In genomic region chr2:160742161-160742609, GRCm38 (mm10) we compare ENCODE assay signal across 9 mouse cellular contexts. TPM values are rescaled to one million over a fixed set of nuclear protein-coding genes. Genes with fewer than 3 reads are reported as not detected.
A peak's percentile ranks its signal among the peaks of the same experiment; 100 is the strongest.
DNase-seq lines count a peak whose midpoint lies in the region; ATAC-seq and TF ChIP-seq lines count a peak whose summit lies in the region.
"Had no signal": no experiment of that assay in that cellular context is flagged by ENCODE, and none has a peak within 500 bp of the region (broad histone marks: within the 10 kb centered on the region; RNA-seq: fewer than 3 reads in every experiment).

No protein-coding gene starts in this region.

- no peak overlapping the region for H3K4me3 ChIP-seq in liver, adult 2 months (ENCODE audit: insufficient read depth, low read depth, low read length)
- H3K4me3 ChIP-seq: midbrain, embryonic 10.5 days had no signal

- no peak overlapping the region; the same call in 1 of the 2 replicates for H3K9ac ChIP-seq in liver, adult 2 months (ENCODE audit: low read depth, low read length)

- no peak for TF ChIP-seq POLR2A in liver, adult 2 months (IDR thresholded peaks at IDR 0.05; ENCODE audit: extremely low read depth, insufficient read depth, low read length)

- DNase-seq in adrenal gland, postnatal 25 days = peak; percentile 3
- DNase-seq in adrenal gland, adult 8-10 months = no peak
- DNase-seq in liver, adult 2 months (ENCODE audit: extremely low read depth, low read depth, low spot score) = no peak
- DNase-seq in liver = no peak

- peaks cover 49% of the 10 kb centered on the region for H3K79me2 ChIP-seq in liver, adult 2 months (ENCODE audit: control insufficient read depth, insufficient read depth, low read length)

- peaks cover 53% of the 10 kb centered on the region for H3K4me1 ChIP-seq in liver, adult 2 months (ENCODE audit: control insufficient read depth, insufficient read depth, low read length)

- no peaks in the 10 kb centered on the region for H3K27me3 ChIP-seq in liver, adult 2 months (ENCODE audit: control insufficient read depth, insufficient read depth, low read length)

- 37% methylated on average over 1 of the region's 1 CpGs for WGBS in liver, adult 2 months

- 0 out of 2 replicates have a peak, but pooled peaks have one; percentile 7 for ATAC-seq in granulocyte monocyte progenitor cell, adult 5-6 weeks (replicated peaks; ENCODE audit: poor library complexity, severe bottlenecking)
- ATAC-seq in neutrophil, adult 5-6 weeks (ENCODE audit: extremely low read depth, insufficient number of reproducible peaks, low FRiP score, poor library complexity, severe bottlenecking) = peak; percentile 58; the same call in 1 of the 2 replicates
- no peak for ATAC-seq in megakaryocyte-erythroid progenitor cell, adult 5-6 weeks (replicated peaks; ENCODE audit: low FRiP score, low TSS enrichment, poor library complexity, severe bottlenecking)
- ATAC-seq in frontal cortex, adult (ENCODE audit: low TSS enrichment) = no peak

- no peaks in the 10 kb centered on the region for H3K36me3 ChIP-seq in liver, adult 2 months (ENCODE audit: control insufficient read depth, insufficient read depth, low read length)

- TF ChIP-seq CTCF in liver, adult 2 months (IDR thresholded peaks at IDR 0.05; ENCODE audit: low read depth, low read length) = no peak

- H3K27ac ChIP-seq in liver, adult 2 months (replicated peaks; ENCODE audit: insufficient read depth, low read depth, low read length) = peak overlapping the region; percentile 87
- H3K27ac ChIP-seq: midbrain, embryonic 10.5 days had no signal

RNA-seq across cellular contexts. Expression of gene Plcg1, which starts 11.1 kb away (rescaled TPM):
- 63.3 and 90.9 TPM in 2 replicates for total RNA-seq in adrenal gland, postnatal 25 days (2021)
- 10 to 100 TPM; 57.8 to 92.9 (median 81.0) TPM for total RNA-seq in adrenal gland, adult 8-10 months (2022)
- 37.3 and 40.9 TPM in 2 replicates for total RNA-seq in liver, adult 2 months (2014; rRNA removed)
- polyA plus RNA-seq in liver, adult 2 months (2012; rRNA removed) = 24.9 and 30.0 TPM in 2 replicates
- total RNA-seq in granulocyte monocyte progenitor cell, adult 5-6 weeks (2014; fragmentation: Nextera tagmentation) = 22.9 and 27.0 TPM in 2 replicates
- 16.5 and 17.8 TPM in 2 replicates for total RNA-seq in granulocyte monocyte progenitor cell, adult 5-6 weeks (2017)
- 58.1 and 67.6 TPM in 2 replicates for total RNA-seq in neutrophil, adult 5-6 weeks (2017)
- 18.8 and 20.7 TPM in 2 replicates for total RNA-seq in megakaryocyte-erythroid progenitor cell, adult 5-6 weeks (2014; fragmentation: Nextera tagmentation)
- total RNA-seq in megakaryocyte-erythroid progenitor cell, adult 5-6 weeks (2017) = 14.7 and 19.3 TPM in 2 replicates

Comparison
In these comparisons a context has a peak if more than half of its experiments do, and no peak if none do; other contexts are left out.
1. ATAC-seq: peak in granulocyte monocyte progenitor cell, adult 5-6 weeks (single experiment) and neutrophil, adult 5-6 weeks (single experiment); none in megakaryocyte-erythroid progenitor cell, adult 5-6 weeks (single experiment) and frontal cortex, adult (single experiment).